ENCODE assay signal across 8 mouse cellular contexts in the genomic region with DNA sequence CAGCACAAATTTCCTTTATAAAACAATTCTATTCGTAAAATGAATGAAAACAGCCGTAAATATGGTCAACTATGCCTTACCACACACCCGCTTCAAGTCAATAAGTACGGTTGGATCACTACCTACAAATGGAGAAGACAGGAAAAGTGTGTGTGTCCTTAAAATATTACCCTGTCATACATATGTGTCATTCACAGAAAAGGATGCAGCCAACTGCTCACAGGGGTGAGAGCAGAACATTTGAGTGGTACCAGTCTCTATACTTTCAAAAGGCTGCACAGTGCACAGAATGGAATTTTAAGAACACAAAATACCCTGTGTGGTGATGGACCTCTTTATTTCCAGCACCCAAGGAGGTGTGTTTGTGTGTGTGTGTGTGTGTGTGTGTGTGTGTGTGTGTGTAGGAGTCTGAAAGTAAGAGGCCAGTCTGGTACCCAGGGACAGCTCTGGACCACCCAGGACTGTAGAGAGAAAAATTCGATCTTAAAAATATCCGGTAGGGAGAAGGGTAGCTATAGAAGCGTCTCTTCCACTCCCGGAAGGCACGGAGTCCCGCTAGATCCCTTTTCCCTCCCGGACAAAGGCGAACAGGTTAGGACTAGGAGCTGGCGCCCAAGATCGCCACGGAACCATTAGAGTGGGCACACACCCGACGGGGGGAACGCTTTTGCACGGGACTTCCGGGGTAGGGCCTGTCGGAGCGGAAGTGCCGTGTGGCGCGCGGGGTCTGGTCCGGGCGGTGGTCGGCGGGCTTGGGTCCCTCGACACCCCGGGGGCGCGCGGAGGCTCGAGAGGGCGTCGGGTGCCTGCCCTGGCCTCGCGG. TPM values are rescaled to one million over a fixed set of nuclear protein-coding genes. Genes with fewer than 3 reads are reported as not detected.
DNase-seq lines count a peak whose midpoint lies in the region; ATAC-seq and TF ChIP-seq lines count a peak whose summit lies in the region.

A gene (plus strand): TSS at position 695 of the 823 bp plus-strand sequence.

- H3K9me3 ChIP-seq in erythroblast, embryonic 14.5 days (ENCODE audit: control insufficient read depth, low read length), result no peaks in the 10 kb centered on the region
- no peaks in the 10 kb centered on the region for H3K9me3 ChIP-seq in heart, embryonic 12.5 days (replicated peaks)
- H3K9me3 ChIP-seq in kidney, postnatal 0 days (replicated peaks; ENCODE audit: low read length), result no peaks in the 10 kb centered on the region
- no peaks in the 10 kb centered on the region for H3K9me3 ChIP-seq in liver, embryonic 11.5 days (ENCODE audit: control insufficient read depth, low read length)
- H3K9me3 ChIP-seq in stomach, embryonic 14.5 days (ENCODE audit: control insufficient read depth, low read depth, low read length), result no peaks in the 10 kb centered on the region

- peak within 1 kb of the TSS; percentile 88 for H3K27ac ChIP-seq in heart, embryonic 12.5 days (ENCODE audit: poor library complexity, severe bottlenecking)
- peak within 1 kb of the TSS; percentile 82 for H3K27ac ChIP-seq in kidney, postnatal 0 days
- peak within 1 kb of the TSS; percentile 82 for H3K27ac ChIP-seq in liver, embryonic 11.5 days (ENCODE audit: low read depth, low read length)
- peak within 1 kb of the TSS; percentile 75 for H3K27ac ChIP-seq in stomach, embryonic 14.5 days (ENCODE audit: low read length)

- peak within 1 kb of the TSS; percentile 100 for H3K9ac ChIP-seq in heart, embryonic 12.5 days
- peak within 1 kb of the TSS; percentile 90 for H3K9ac ChIP-seq in kidney, postnatal 0 days (ENCODE audit: low read depth, low read length)
- H3K9ac ChIP-seq in liver, embryonic 11.5 days (ENCODE audit: low read depth, low read length), result peak within 1 kb of the TSS; percentile 94
- peak within 1 kb of the TSS; percentile 91 for H3K9ac ChIP-seq in stomach, embryonic 14.5 days (replicated peaks; ENCODE audit: low read depth, low read length)

- no peaks in the 10 kb centered on the region for H3K27me3 ChIP-seq in C2C12 (ENCODE audit: control insufficient read depth, insufficient read depth, insufficient read length)
- H3K27me3 ChIP-seq in erythroblast, embryonic 14.5 days (ENCODE audit: control insufficient read depth), result no peaks in the 10 kb centered on the region
- H3K27me3 ChIP-seq in heart, embryonic 12.5 days (replicated peaks), result no peaks in the 10 kb centered on the region
- H3K27me3 ChIP-seq in kidney, postnatal 0 days (ENCODE audit: insufficient read depth, low read length), result no peaks in the 10 kb centered on the region
- H3K27me3 ChIP-seq in liver, embryonic 11.5 days (replicated peaks; ENCODE audit: control insufficient read depth, insufficient read depth, low read length), result no peaks in the 10 kb centered on the region
- H3K27me3 ChIP-seq in stomach, embryonic 14.5 days (ENCODE audit: control insufficient read depth, insufficient read depth, low read length), result no peaks in the 10 kb centered on the region

- H3K4me3 ChIP-seq in C2C12 (ENCODE audit: insufficient read depth, poor library complexity, severe bottlenecking), result peak within 1 kb of the TSS; percentile 87
- peak within 1 kb of the TSS; percentile 83 for H3K4me3 ChIP-seq in erythroblast, embryonic 14.5 days (replicated peaks)
- H3K4me3 ChIP-seq in heart, embryonic 12.5 days, result peak within 1 kb of the TSS; percentile 100
- peak within 1 kb of the TSS; percentile 79 for H3K4me3 ChIP-seq in kidney, postnatal 0 days (replicated peaks; ENCODE audit: low read depth, low read length)
- peak within 1 kb of the TSS; percentile 98 for H3K4me3 ChIP-seq in liver, embryonic 11.5 days (ENCODE audit: low read depth, low read length)
- peak within 1 kb of the TSS; percentile 95 for H3K4me3 ChIP-seq in stomach, embryonic 14.5 days (ENCODE audit: low read depth, low read length)

- peak within 1 kb of the TSS; percentile 77 for H3ac ChIP-seq in C2C12 (ENCODE audit: control insufficient read depth, insufficient read length, low read depth)

- H3K79me2 ChIP-seq in C2C12 (ENCODE audit: control insufficient read depth, insufficient read depth), result peaks cover 43% of the 10 kb centered on the region

- peak; percentile 93 for TF ChIP-seq POLR2A in brain, embryonic 14.5 days (IDR thresholded peaks at IDR 0.05; ENCODE audit: borderline replicate concordance, extremely low read depth, insufficient read depth, insufficient read length, poor library complexity, severe bottlenecking)

- H3K79me3 ChIP-seq in C2C12 (ENCODE audit: low read depth), result peaks cover 31% of the 10 kb centered on the region

- peaks cover 22% of the 10 kb centered on the region for H3K4me1 ChIP-seq in erythroblast, embryonic 14.5 days (ENCODE audit: control insufficient read depth)
- peaks cover 15% of the 10 kb centered on the region for H3K4me1 ChIP-seq in heart, embryonic 12.5 days (replicated peaks)
- H3K4me1 ChIP-seq in kidney, postnatal 0 days (replicated peaks; ENCODE audit: insufficient read depth, low read length), result 0 out of 2 replicates have a peak, but pooled peaks cover 5% of the 10 kb centered on the region
- peaks cover 13% of the 10 kb centered on the region for H3K4me1 ChIP-seq in liver, embryonic 11.5 days (replicated peaks; ENCODE audit: control insufficient read depth, insufficient read depth, low read length)
- peaks cover 13% of the 10 kb centered on the region; the same call in 1 of the 2 replicates for H3K4me1 ChIP-seq in stomach, embryonic 14.5 days (ENCODE audit: control insufficient read depth, insufficient read depth, low read length)

- peak within 1 kb of the TSS; percentile 89 for H3K4me2 ChIP-seq in heart, embryonic 12.5 days
- H3K4me2 ChIP-seq in kidney, postnatal 0 days (ENCODE audit: low read length), result peak within 1 kb of the TSS; percentile 76
- H3K4me2 ChIP-seq in liver, embryonic 11.5 days, result peak within 1 kb of the TSS; percentile 76
- H3K4me2 ChIP-seq in stomach, embryonic 14.5 days (replicated peaks; ENCODE audit: low read depth, low read length), result peak within 1 kb of the TSS; percentile 62

- DNase-seq in brain, embryonic 14.5 days (ENCODE audit: low read depth), result peak; percentile 96
- peak; percentile 93 for DNase-seq in kidney, postnatal 0 days (ENCODE audit: low spot score)
- peak; percentile 91 for DNase-seq in liver, embryonic 11.5 days (ENCODE audit: low spot score)
- DNase-seq in naive thymus-derived CD4-positive, alpha-beta T cell, adult 2 months (ENCODE audit: low read depth), result peak; percentile 90

- peaks cover 24% of the 10 kb centered on the region for H3K36me3 ChIP-seq in C2C12 (ENCODE audit: control insufficient read depth, insufficient read depth)
- peaks cover 24% of the 10 kb centered on the region for H3K36me3 ChIP-seq in erythroblast, embryonic 14.5 days (ENCODE audit: control insufficient read depth)
- H3K36me3 ChIP-seq in heart, embryonic 12.5 days, result peaks cover 11% of the 10 kb centered on the region
- H3K36me3 ChIP-seq in kidney, postnatal 0 days (ENCODE audit: insufficient read depth, low read length), result peaks cover 9% of the 10 kb centered on the region; the same call in 1 of the 2 replicates
- peaks cover 3% of the 10 kb centered on the region; the same call in 1 of the 2 replicates for H3K36me3 ChIP-seq in liver, embryonic 11.5 days (ENCODE audit: control insufficient read depth, insufficient read depth, low read length)
- peaks cover 8% of the 10 kb centered on the region for H3K36me3 ChIP-seq in stomach, embryonic 14.5 days (ENCODE audit: control insufficient read depth, insufficient read depth, low read length)

- TF ChIP-seq CTCF in C2C12 (IDR thresholded peaks at IDR 0.05; ENCODE audit: control insufficient read depth, insufficient read depth, insufficient read length), result no peak
- no peak for TF ChIP-seq CTCF in brain, embryonic 14.5 days (IDR thresholded peaks at IDR 0.05; ENCODE audit: borderline replicate concordance, extremely low read depth, insufficient read depth, insufficient read length)
- TF ChIP-seq CTCF in kidney, postnatal 0 days (IDR thresholded peaks at IDR 0.05; ENCODE audit: low read depth), result 0 out of 2 replicates have a peak, but pooled peaks have one; percentile 9

- WGBS in heart, embryonic 12.5 days, result 7% methylated on average over 40 of the region's 40 CpGs
- 7% methylated on average over 40 of the region's 40 CpGs for WGBS in kidney, postnatal 0 days
- WGBS in liver, embryonic 11.5 days, result 8% methylated on average over 40 of the region's 40 CpGs
- WGBS in stomach, embryonic 14.5 days, result 8% methylated on average over 38 of the region's 40 CpGs

- ATAC-seq in heart, embryonic 12.5 days (ENCODE audit: insufficient number of reproducible peaks, low FRiP score), result peak; percentile 91
- peak; percentile 96 for ATAC-seq in kidney, postnatal 0 days (replicated peaks; ENCODE audit: low FRiP score, low read depth)
- peak; percentile 93 for ATAC-seq in liver, embryonic 11.5 days (replicated peaks; ENCODE audit: low FRiP score)
- peak; percentile 95 for ATAC-seq in stomach, embryonic 14.5 days (ENCODE audit: insufficient number of reproducible peaks, insufficient read depth, low FRiP score, low read depth)

TF ChIP-seq in C2C12, 6 proteins besides CTCF, POLR2A, EP300 and RAD21:
- TF ChIP-seq USF1 (IDR thresholded peaks at IDR 0.05; ENCODE audit: low read depth) (no peak), MYOG (IDR thresholded peaks at IDR 0.05; ENCODE audit: control insufficient read depth, extremely low read depth, insufficient read length) (no peak), MYOD1 (IDR thresholded peaks at IDR 0.05; ENCODE audit: control insufficient read depth, insufficient read length, low read depth) (no peak), MAX (IDR thresholded peaks at IDR 0.05) (no peak), FOSL1 (IDR thresholded peaks at IDR 0.05; ENCODE audit: insufficient read depth, low read length, poor library complexity, severe bottlenecking) (no peak), CEBPB (IDR thresholded peaks at IDR 0.05; ENCODE audit: low read depth) (no peak)

RNA-seq across cellular contexts. Expression of the gene that starts here (rescaled TPM):
- 64.0 TPM for polyA plus RNA-seq in C2C12 (2012; fragmentation: generic; extraction: Trizol)
- 123 and 136 TPM in 2 replicates for polyA plus RNA-seq in brain, embryonic 14.5 days (2012; rRNA removed)
- polyA plus RNA-seq in erythroblast, embryonic 14.5 days (2012), result 1.1 and 1.4 TPM in 2 replicates
- polyA plus RNA-seq in heart, embryonic 12.5 days (2016; fragmentation: Nextera tagmentation; extraction: Ambion mirVana), result 131 and 140 TPM in 2 replicates
- polyA plus RNA-seq in kidney, postnatal 0 days (2015; fragmentation: Nextera tagmentation; extraction: Ambion mirVana), result 119 and 127 TPM in 2 replicates
- polyA plus RNA-seq in liver, embryonic 11.5 days (2014; fragmentation: Nextera tagmentation; extraction: Ambion mirVana), result 128 and 145 TPM in 2 replicates
- polyA plus RNA-seq in stomach, embryonic 14.5 days (2014; fragmentation: Nextera tagmentation; extraction: Ambion mirVana), result 211 and 213 TPM in 2 replicates

Comparison
In these comparisons a context has a peak if more than half of its experiments do, and no peak if none do; other contexts are left out.
1. Peak in every context shown above with its lines: DNase-seq, ATAC-seq, H3K4me3 ChIP-seq and H3K27ac ChIP-seq.
2. RNA of the gene that starts here (polyA plus RNA-seq): 211 to 213 TPM in stomach, embryonic 14.5 days, 131 to 140 TPM in heart, embryonic 12.5 days, 128 to 145 TPM in liver, embryonic 11.5 days, 123 to 136 TPM in brain, embryonic 14.5 days, 119 to 127 TPM in kidney, postnatal 0 days and 64.0 TPM in C2C12 (single experiment); 1.1 to 1.4 TPM in erythroblast, embryonic 14.5 days; every median in the first group is over 10 times any median in the second.